Mouse (Mus musculus) liver, adult 2 months (tissue): ENCODE measurements at regions not wholly inside any gene's neighbourhood (a gene's known extent, or its start where the extent isn't known, plus 50 kb on each side); places are given as distances from the start of the nearest gene placed in this dataset.

Experiments
- CTCF ChIP-seq: fragments of 200-500 bp; IDR thresholded peaks from 2 replicates; pipeline ENCODE4 v1.5.1; 2011; ENCODE audit warnings: low read depth, low read length, control low read depth
- POLR2A ChIP-seq: fragments of 200-500 bp; IDR thresholded peaks from 2 replicates; pipeline ENCODE4 v1.6.1; 2011; ENCODE audit warnings: low read length, control low read depth; ENCODE audit not compliant: insufficient read depth; ENCODE audit errors: extremely low read depth

DNA sequence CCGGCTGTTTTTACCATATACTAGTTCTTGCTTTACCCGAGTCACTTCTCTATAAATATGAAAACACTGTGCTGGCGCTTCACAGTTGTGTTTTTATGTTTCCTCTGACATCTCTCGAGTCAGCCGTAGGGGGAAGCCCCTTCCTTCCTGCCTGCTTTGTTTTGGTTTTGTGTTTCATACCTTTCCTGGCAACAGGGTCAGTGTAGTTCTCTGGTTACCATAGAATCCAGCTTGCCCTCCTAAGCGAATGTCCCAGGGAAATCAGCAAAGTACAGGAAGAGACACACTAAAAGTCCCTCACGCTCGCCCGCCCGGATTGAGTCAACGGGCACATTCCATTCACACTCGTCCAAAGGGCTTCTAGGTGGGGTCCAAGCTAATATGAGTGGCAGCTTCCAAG lies 230.0 kb upstream of the Atp2b1 start:
- TF ChIP-seq POLR2A (no peak), CTCF (no peak)
